Mouse (Mus musculus) testis, postnatal 14 days (tissue): ENCODE results near the gene BC051019.

Experiments used
- DNase-seq: peaks from one replicate; pipeline ENCODE4 v3.0.0; 2021; ENCODE audit warnings: low spot score

Gene BC051019

DNA sequence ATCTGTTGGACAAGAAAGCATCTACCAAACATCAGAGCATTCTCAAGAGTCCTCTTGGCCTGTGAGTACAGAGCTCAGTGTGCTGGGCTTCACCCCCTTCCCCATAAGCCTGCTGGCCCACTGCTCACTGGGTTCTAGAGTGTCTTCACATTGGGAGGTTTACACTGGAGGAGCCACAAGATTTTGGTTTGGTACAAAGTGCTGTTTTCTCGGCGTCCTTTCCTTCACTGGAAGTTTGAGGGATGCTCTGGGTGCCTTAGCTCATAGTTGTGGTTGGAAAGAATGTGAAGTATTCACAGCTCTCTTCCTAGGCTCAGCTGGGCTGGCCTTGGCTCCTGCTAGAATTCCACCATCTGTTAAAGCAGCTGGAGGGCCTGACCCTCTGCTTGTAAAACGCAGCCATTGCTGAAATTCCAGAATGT, 14.7 kb downstream of the BC051019 start:
- peak; percentile 38 for DNase-seq

DNA sequence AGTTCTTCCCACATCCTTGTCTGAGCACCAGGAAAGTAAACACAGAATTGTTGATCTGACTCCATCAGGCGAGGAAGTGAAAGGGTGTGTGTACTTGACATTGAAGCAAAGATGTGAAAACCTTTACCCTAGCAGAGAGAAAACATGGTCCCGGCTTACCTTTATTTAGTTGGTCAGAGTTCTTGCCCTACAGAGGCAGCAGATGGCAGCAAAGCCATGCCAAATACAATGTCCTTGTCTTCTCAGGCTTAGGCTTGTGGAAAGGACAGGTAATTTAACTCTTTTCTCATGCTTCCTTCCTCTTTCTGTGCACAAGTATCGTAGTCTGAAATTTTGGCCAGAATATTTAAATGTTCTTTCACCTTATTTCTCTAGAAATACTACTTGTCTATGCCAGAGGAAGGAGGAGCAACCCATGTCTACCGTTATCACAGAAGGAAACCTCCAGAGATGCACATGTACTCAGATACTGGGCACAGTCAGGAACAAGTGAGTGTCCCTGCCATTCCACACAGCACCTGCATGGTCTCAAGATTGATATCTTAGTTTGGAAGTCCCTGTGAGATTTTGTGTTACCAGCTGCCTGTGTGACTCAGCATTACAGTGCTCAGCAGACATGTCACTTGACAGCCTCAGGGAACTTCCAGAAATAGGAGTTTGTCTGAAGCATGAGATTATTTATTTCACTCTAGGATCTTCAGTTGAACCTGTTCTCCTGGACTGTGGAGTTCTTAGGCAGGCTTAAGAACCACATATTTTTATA, 16.4 kb downstream of the BC051019 start:
- no peak for DNase-seq

- DNase-seq: no peak
These were observed 19.2 kb downstream of the BC051019 start for GRCm38 (mm10) chr7:109704461-109704860.

DNA sequence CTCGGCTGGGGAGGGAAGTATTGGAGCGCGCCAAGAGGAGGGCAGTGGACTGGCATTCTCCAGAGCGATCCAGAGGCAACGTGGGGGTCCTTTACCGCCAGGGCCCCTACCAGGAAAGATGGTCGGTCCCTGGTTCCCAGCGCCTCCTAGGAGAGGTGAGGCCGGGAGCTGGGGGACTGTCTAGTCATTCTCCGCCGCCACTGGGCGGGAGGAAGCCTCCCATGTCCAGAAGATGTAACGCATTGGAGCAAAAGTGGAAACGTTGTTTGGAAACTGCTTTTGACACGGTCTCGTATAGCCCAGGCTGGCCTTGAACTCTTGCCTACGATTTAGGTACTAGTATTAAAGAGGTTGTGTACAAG, 19.7 kb downstream of the BC051019 start:
- DNase-seq: no peak

DNA sequence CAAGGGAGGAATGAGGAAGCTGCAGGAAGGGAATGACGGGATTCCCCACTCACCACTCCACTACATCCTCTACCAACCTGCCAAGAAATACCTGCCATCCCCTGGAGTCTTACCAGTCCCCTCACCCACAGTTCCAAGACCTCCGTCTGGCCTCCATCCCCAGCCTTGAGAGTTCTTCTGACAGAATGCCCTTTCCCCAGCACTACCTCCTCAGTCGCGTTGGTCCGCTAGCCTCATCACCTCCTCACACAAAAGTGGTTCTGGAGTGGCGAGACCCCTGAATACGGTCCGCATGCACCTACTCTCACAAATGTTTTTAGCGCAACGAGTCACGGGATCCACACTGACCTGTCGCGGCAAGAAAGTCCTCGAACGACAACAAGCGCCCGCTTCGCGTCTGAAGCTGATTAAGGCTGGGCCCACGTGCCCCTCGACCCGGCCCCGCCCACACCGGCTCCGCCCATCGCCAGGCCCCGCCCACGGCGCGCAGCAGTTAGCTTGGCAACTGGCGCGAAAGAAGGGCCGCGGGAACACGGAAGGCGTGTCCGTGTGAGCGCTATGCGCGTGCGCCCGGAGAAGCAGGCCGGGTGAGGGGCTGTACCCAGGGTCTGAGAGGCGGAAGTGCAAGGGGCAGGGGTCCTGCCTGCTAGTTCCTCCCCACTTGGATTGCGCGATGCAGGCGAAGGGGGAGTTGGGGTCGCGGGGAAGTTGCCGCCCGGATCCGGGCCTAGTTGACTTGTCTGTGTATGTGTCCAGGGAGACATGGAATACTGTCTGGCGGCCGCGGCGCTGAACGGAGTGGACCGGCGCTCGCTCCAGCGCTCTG, 20.2 kb downstream of the BC051019 start, which contains the start of the genes St5 and Akip1:
Gene St5 (minus strand): TSS at position 416 of the 826 bp plus-strand sequence.
Gene Akip1 (plus strand): TSS at position 501 of the 826 bp plus-strand sequence.
- DNase-seq: peak; percentile 98

- DNase-seq: no peak
These were observed 20.9 kb downstream of the BC051019 start for GRCm38 (mm10) chr7:109702721-109703120.

DNA sequence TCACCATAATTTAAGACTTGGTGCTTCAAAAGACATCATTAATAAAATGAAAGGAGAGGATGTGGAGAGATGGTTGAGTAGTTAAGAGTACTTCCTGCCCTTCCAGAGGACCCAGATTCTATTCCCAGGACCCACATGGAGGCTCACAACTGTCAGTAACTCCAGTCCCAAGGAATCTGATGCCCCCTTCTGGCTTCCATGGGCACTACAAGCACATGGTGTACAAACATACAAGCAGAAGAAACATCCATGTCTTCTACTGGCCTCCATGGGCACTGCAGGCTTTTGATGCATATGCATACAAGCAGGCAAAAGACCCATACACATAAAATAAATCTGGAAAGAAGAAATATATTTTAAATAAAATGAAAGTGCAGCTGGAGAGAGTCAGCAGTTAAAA, 23.4 kb downstream of the BC051019 start:
- DNase-seq: no peak

DNA sequence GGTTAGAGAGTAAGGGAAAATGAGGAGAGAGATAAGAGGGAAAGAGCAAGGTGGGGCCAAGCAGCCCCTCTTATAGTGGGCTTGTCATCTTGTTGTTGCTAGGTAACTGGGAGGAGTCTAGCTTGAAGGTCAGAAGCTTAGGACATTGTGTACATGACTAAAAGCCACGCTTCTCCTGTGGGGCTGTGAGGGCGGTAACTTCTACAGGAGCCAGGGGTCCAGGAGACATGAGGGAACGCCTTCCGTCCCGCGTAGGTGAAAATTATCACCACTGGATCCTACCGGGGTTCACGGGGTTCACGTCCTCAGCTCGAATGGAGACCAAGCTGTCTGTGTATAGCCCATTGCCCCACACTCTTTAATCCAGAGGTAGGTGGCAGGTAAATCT, 28.3 kb downstream of the BC051019 start:
- no peak for DNase-seq

DNA sequence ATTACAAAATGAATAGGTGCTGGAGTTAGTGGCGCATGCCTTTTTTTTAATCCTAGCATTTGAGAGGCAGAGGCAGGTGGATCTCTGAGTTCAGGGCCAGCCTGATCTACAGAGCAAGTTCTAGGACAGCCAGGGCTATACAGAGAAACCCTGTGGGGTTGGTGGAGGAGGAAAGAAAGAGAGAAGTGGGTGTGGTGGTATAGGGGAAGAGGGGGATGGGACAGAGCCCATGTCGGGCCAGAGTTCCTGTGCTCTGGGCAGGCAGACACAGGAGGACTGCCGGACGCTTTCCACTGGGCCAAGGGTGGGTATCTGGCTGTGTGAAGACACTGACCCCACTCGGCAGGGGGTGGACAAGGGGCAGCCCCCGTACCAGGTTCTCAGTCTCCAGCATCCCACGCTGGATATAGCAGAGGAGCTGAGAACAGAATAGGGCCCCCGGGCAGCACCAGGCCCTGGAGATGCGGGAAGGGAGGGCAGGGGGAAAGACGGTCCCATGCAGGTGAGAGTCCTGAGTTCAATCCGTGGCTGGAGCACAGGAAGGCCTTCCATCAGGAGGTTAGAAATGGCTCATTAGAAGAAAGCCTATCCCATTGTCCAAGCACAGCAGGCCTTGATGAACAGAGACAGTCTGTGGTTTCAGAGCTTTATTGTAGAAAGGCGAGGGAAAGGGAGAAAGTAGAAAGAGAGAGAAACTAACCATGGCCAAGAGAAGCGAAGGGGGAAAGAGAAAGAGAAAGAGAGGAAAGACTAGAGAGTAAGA, 28.9 kb downstream of the BC051019 start:
- DNase-seq: no peak

DNA sequence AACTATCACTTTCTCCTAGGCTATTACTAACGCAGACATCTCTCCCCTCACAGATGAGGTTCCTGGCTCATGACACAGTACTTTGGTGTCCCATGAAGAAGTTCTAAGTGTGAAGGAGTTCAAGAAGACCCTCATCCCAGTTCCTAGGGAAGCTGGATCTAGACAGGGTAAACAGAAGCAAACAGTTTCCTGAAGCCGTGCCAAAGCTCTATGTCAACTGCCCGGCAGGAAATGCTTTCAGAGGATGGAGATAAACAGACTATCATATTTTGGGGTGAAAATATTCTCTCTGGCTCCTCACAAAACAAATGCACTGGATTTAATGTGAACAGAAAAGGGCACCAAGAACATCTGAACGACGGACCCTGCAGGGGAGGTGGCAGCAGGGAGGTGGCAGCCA, 32.7 kb downstream of the BC051019 start:
- no peak for DNase-seq

- DNase-seq: no peak
These were observed 33.5 kb downstream of the BC051019 start for GRCm38 (mm10) chr7:109690101-109690500.

GRCm38 (mm10) chr7:109686585-109687128, 37.0 kb downstream of the BC051019 start:
- DNase-seq: no peak

- no peak for DNase-seq
These were observed 42.8 kb downstream of the BC051019 start for GRCm38 (mm10) chr7:109680879-109681278.

DNA sequence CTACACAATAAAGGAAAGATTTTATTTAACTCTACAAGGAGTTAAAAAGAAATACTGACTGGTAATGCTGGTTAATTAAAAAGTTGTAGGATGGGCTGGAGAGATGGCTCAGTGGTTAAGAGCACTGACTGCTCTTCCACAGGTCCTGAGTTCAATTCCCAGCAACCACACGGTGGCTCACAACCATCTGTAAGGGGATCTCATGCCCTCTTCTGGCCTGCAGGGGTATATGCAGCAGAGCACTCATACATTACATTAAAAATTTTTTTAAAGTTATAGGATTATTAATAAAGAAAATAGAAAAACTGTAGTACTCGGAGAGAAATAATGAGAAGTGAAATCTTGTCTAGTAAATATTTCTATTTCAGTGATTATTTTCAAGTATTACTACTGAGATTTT, 43.4 kb downstream of the BC051019 start:
- no peak for DNase-seq

- no peak for DNase-seq
These were observed 48.6 kb downstream of the BC051019 start for GRCm38 (mm10) chr7:109674944-109675628.

DNA sequence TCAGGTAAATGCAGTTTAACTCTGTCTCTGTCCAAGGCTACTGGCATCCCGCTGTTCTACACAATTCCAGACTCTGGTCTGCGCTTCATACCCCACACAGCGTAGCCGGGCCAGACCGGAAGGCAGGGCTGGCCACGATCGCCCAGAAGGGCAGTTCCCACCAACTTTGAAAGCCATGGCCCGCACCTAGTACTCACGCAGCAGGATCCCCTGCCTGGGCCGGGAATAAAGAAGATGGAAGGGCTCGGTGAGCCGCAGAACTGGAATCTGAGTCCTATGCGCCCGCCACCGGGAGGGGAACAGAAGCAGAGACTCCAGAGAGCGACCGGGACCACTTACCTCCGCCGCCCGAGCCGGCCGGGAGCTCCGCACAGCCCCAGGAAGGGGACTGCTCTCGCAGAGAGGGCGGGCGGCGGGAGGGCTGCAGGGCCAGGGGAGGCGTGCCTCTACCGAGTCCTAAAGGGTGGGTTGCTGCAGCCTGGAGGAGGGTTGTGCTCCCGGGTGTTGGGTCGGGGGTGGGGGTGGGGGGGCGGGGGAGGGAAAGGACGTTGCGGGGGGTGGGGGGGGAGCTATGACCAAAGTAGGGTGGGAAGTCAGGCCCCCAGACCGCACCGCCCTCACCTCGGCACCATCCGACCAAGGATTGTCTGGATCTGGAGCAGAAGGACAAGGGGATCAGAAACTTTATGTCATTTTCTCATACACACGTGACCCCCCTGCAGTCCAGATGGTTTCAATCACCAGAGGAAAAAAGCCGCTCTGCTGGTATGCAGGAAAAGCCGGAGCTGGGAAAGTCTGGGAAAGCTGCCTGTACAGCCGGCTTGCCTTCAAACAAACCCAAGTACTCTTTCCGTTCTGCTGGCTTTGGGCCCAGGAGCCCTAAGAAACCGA, 51.8 kb downstream of the BC051019 start:
- peak; percentile 78 for DNase-seq

GRCm38 (mm10) chr7:109669426-109670170, 54.1 kb downstream of the BC051019 start:
- no peak for DNase-seq

- DNase-seq: no peak
These were observed 57.0 kb downstream of the BC051019 start for GRCm38 (mm10) chr7:109666664-109667063.

DNA sequence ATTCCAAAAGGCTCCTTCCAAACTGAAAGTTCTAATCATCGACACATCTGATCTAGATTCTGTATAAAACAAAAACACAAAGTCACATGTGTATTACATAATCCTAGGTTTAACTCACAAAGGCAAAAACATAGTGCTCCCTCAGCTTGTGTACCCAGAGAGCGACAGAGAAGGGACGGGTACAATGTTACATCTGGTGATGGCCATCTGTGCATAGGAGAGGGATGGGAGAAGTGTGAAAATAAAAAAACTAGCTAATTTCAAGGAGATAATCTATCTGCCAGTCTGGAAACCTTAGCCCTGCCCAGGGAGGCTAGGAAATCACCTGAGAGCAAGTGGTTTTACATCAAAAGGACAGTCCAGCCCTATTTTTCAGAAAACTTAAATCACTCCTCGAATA, 61.0 kb downstream of the BC051019 start:
- DNase-seq: no peak
